Mouse (Mus musculus): ENCODE measurements at regions not wholly inside any gene's neighbourhood (a gene's known extent, or its start where the extent isn't known, plus 50 kb on each side); places are given as distances from the start of the nearest gene placed in this dataset.
A peak's percentile ranks its signal among the peaks of the same experiment; 100 is the strongest.

DNA sequence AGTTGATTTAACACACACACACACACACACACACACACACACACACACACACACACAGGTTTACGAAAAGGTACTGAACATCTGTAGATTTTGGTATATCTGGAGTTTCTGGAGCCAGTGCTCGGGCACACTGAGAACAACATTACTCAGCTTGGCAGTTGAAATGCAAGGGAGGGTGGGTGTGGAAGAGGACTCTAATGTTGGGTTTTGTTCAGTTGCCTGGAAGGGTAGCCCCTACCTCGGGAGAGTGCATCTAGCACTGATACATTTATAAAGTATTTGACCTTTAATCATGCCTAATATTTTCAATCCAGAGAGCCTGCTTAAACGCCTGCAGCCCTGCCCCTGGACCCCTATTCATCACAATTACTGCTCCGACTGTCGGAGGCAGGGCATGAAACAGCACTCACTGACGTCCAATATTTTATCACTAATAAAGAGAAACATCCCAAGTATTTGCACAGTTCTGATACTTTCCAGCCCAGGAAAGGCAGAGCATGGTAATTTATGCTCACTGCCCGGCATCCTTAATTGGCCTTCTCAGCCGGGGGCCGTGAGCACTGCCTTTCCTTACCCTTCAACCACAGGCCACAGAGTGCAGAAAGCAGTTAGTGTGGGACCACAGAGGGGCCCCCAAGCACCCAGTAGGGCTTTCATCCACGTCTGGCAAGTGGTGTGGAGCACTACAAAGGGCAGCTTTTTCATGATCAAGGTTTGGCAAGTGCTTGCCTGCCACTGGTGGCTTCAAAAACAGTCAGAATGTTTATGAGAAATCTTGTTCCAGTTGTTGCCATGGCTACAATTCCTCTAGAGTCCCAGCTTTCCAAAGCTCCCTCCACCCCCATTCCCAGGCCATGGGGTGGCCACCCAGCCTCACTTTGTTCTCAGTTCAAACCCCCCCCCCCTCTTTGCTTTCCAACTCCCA lies 76.3 kb upstream of the Pkdcc start:
- peak overlapping the region; percentile 81 for H3K27ac ChIP-seq
- DNase-seq (ENCODE audit: low spot score) = peak; percentile 77
- no peaks in the 10 kb centered on the region for H3K9me3 ChIP-seq (replicated peaks)
- peaks cover 53% of the 10 kb centered on the region for H3K27me3 ChIP-seq (ENCODE audit: low read depth, poor library complexity, severe bottlenecking)
- H3K4me1 ChIP-seq = peaks cover 59% of the 10 kb centered on the region
- 14% methylated on average over 11 of the region's 11 CpGs for WGBS
- H3K4me3 ChIP-seq = no peak overlapping the region
- H3K36me3 ChIP-seq = no peaks in the 10 kb centered on the region

DNA sequence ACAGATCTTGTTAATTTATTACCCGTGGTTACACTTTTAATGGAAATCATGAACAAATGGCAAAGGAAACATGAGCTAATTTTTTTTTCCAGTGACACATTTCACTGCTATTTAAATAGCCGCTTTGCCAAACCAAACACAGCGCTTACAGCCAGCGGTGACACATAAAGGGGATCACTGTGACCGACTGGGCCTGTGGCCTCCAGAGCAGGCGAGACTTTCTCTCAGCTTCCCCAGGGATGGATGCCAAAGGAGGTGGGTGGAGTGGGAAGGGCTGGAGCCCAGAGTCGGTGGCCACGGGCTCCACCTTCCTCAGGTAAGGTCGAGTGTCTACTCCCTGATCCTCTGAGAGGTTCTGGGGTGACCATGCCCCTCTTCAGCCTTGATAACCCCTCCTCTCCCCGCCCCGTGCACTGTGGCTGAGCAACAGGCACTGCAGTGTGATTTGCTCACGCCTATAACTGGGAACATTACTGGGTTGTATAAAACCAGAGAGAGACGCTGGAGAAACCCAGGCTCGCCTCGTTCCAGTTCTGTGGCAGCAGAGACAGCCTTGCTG lies 66.6 kb upstream of the Pkdcc start:
- no peaks in the 10 kb centered on the region for H3K9me3 ChIP-seq (replicated peaks)
- H3K36me3 ChIP-seq = no peaks in the 10 kb centered on the region
- H3K4me3 ChIP-seq = no peak overlapping the region
- H3K27me3 ChIP-seq (ENCODE audit: low read depth, poor library complexity, severe bottlenecking) = peaks cover 43% of the 10 kb centered on the region
- H3K4me1 ChIP-seq = peaks cover 22% of the 10 kb centered on the region
- WGBS = 85% methylated on average over 15 of the region's 15 CpGs
- peak overlapping the region; percentile 80 for H3K27ac ChIP-seq
- DNase-seq (ENCODE audit: low spot score) = no peak

DNA sequence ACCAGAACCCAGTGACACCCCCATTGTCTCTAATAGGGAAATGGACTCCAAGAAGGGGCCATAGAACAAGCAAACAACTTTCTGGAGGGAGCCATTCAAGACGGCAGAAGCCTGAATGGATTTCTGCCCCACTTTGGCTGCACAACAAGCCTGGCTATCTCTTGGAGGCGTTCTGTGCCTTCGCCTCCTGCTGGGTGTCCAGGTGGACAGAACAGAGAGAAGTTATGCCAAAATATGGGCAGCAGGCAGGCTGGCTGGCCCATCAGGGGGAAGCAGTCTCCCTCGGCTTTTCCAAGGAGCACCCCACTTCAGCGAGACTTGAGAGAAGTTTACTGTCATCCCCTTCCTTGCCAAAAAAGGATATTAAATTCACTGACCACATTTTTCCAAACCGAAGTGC lies 65.8 kb upstream of the Pkdcc start:
- H3K27me3 ChIP-seq (ENCODE audit: low read depth, poor library complexity, severe bottlenecking) = peaks cover 43% of the 10 kb centered on the region
- no peaks in the 10 kb centered on the region for H3K9me3 ChIP-seq (replicated peaks)
- peaks cover 22% of the 10 kb centered on the region for H3K4me1 ChIP-seq
- H3K36me3 ChIP-seq = no peaks in the 10 kb centered on the region
- 79% methylated on average over 6 of the region's 6 CpGs for WGBS
- no peak overlapping the region for H3K4me3 ChIP-seq
- no peak for DNase-seq (ENCODE audit: low spot score)
- peak overlapping the region; percentile 80; the same call in 1 of the 2 replicates for H3K27ac ChIP-seq

DNA sequence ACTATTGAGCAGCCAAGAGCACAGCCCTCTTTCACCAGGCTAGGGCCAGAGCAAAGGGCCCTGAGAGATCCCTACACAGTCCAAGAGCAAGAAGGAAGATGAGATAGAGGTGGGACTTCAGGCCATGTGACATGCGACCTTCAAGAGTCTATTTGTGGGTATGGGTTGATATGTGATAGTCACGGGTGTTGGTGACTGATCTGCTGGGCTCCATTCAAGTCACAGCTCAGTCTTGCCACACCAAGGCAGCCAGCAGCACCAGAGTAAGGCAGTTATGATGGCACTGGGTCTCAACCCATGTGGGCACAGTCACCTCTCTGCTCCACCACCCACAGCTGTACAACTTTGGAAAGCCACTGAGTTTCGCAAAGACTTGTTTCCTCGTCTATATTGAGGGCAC lies 60.0 kb upstream of the Pkdcc start:
- Histone ChIP-seq H3K9me3 (replicated peaks) (no peaks in the 10 kb centered on the region), H3K27me3 (ENCODE audit: low read depth, poor library complexity, severe bottlenecking) (peaks cover 75% of the 10 kb centered on the region), H3K27ac (peak overlapping the region; percentile 53), H3K36me3 (no peaks in the 10 kb centered on the region), H3K4me3 (no peak overlapping the region), H3K4me1 (peaks cover 20% of the 10 kb centered on the region)
- 94% methylated on average over 4 of the region's 4 CpGs for WGBS
- no peak for DNase-seq (ENCODE audit: low spot score)

DNA sequence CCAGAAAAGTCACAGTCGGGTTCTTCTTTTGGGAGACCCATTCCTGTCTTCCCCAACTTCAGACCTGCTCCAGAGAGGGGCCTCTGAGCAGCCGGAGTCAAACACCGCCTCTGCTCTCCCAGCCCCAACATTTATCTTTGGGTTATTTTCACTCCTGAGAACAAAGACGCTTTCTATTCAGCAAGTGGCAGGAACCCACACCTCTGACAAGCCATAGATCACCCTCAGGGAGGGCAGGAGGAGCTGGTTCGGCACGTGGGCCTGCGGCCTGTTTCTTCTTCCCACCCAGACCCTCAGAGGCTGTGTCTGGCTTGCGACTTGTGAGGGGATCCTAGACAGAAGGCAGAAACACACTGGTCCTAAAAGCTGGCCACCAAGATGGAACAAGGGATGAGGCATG lies 58.4 kb upstream of the Pkdcc start:
- no peaks in the 10 kb centered on the region for H3K9me3 ChIP-seq (replicated peaks)
- H3K4me3 ChIP-seq = no peak overlapping the region
- H3K4me1 ChIP-seq = peaks cover 18% of the 10 kb centered on the region
- peaks cover 82% of the 10 kb centered on the region for H3K27me3 ChIP-seq (ENCODE audit: low read depth, poor library complexity, severe bottlenecking)
- peak; percentile 69 for DNase-seq (ENCODE audit: low spot score)
- H3K27ac ChIP-seq = peak overlapping the region; percentile 44
- WGBS = 10% methylated on average over 8 of the region's 8 CpGs
- no peaks in the 10 kb centered on the region for H3K36me3 ChIP-seq

DNA sequence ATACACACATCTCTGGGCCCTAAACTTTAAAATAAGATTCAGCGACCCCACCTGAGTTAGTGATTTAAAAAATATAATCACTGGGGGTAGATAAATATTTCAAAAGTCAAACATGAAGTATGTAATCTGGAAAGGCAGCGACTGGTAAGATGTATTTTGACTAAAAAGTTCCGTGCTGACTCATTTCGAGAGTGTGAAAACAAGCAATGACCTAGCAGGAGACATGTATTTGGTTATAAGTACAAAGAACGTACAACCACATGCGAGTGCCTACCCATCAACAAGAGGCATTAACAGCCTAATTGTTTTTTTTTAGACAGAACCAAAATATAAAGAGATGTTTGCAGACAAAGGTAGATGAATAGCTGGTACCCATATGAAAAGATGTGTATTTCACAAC lies 57.0 kb upstream of the Pkdcc start:
- Histone ChIP-seq H3K36me3 (no peaks in the 10 kb centered on the region), H3K27me3 (ENCODE audit: low read depth, poor library complexity, severe bottlenecking) (peaks cover 84% of the 10 kb centered on the region), H3K4me1 (peaks cover 21% of the 10 kb centered on the region), H3K9me3 (replicated peaks) (no peaks in the 10 kb centered on the region), H3K4me3 (no peak overlapping the region), H3K27ac (no peak overlapping the region)
- WGBS = 88% methylated on average over 6 of the region's 6 CpGs
- no peak for DNase-seq (ENCODE audit: low spot score)

DNA sequence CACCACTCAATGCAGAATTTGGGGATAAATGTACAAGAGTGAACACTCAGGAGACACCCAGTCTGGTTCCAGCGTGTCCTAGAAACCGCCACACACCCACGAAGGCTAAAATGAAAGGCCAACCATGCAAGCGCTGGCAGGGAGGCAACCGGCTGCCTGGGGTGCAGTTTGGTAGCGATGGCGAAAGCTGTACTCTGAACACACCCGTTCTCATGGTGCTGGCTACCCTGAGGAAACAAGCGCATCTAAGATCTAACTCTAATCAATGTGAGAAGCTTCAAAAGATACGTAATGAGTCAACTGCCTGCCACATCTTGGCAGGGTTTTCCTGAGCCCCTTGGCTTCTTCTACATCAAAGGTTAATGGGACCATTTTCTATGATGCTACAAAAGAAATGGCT lies 56.4 kb upstream of the Pkdcc start:
- WGBS = 92% methylated on average over 10 of the region's 10 CpGs
- Histone ChIP-seq H3K4me1 (peaks cover 24% of the 10 kb centered on the region), H3K27me3 (ENCODE audit: low read depth, poor library complexity, severe bottlenecking) (peaks cover 90% of the 10 kb centered on the region), H3K4me3 (no peak overlapping the region), H3K9me3 (replicated peaks) (no peaks in the 10 kb centered on the region), H3K27ac (no peak overlapping the region), H3K36me3 (no peaks in the 10 kb centered on the region)
- DNase-seq (ENCODE audit: low spot score) = no peak

DNA sequence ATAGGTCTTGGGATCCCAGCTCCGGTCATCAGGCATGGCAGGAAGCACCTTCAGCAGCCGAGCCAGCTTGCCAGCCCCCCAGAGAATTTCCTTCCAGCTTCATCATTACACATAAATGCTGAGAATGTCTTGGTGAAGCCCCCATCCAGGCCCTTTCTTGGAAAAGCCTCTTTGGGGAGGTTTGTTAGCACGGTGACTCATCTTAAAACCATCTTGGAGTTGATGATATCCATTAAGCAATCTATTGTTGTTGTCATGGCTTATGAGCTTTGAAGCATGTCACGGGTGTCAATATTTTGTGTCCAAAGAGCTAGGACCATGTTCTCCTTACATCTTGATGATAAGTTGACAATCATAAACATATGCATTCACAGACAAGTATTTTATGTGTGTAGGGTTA lies 55.5 kb upstream of the Pkdcc start:
- DNase-seq (ENCODE audit: low spot score) = no peak
- WGBS = 79% methylated on average over 4 of the region's 4 CpGs
- H3K27me3 ChIP-seq (ENCODE audit: low read depth, poor library complexity, severe bottlenecking) = peaks cover 99% of the 10 kb centered on the region
- H3K4me3 ChIP-seq = no peak overlapping the region
- no peaks in the 10 kb centered on the region for H3K9me3 ChIP-seq (replicated peaks)
- no peaks in the 10 kb centered on the region for H3K36me3 ChIP-seq
- H3K4me1 ChIP-seq = peaks cover 34% of the 10 kb centered on the region
- H3K27ac ChIP-seq = no peak overlapping the region

DNA sequence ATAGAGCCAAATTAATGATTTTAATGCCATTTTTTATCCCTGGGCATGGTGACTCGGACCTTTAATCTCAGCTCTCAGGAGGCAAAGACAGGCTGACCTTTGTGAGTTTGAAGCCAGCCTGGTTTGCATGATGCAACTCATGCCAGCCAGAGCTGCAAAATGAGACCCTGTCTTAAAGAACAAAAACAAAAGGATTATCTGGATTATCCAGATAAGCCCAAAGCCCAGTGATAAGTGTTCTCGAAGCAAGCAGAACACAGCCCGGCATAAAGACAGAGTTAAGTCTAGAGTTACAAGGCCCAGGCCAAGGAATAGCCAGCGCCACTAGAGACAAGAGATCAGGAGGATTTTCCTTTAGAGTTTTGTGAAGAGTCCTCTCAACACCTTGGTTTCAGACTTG lies 54.8 kb upstream of the Pkdcc start:
- H3K27me3 ChIP-seq (ENCODE audit: low read depth, poor library complexity, severe bottlenecking) = peaks cover 100% of the 10 kb centered on the region
- H3K4me1 ChIP-seq = peaks cover 41% of the 10 kb centered on the region
- no peaks in the 10 kb centered on the region for H3K9me3 ChIP-seq (replicated peaks)
- no peak overlapping the region for H3K4me3 ChIP-seq
- DNase-seq (ENCODE audit: low spot score) = no peak
- H3K36me3 ChIP-seq = no peaks in the 10 kb centered on the region
- 61% methylated on average over 4 of the region's 4 CpGs for WGBS
- no peak overlapping the region for H3K27ac ChIP-seq

DNA sequence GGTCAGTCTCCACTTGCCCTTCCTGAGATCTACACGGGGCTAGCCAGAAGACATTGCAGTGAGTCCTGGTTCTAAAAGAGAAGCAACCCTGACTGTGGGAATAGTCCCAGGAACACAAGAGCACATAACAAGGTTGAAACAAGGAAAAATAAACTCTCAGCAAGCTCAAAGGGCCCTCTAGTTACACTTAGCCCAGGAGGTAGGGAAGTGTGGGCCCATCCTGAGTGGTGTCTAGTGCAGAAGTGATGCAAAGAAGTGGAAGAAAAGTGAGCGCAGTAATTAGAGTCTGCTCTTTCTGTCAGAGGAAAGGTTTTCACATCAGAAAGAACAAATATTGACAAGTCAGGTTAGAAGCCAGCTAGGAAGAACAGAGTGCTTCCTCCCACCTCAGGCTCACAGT lies 53.4 kb upstream of the Pkdcc start:
- Histone ChIP-seq H3K27me3 (ENCODE audit: low read depth, poor library complexity, severe bottlenecking) (peaks cover 98% of the 10 kb centered on the region), H3K36me3 (no peaks in the 10 kb centered on the region), H3K27ac (0 out of 2 replicates have a peak overlapping the region, but pooled peaks have one; percentile 28), H3K9me3 (replicated peaks) (no peaks in the 10 kb centered on the region), H3K4me1 (peaks cover 42% of the 10 kb centered on the region), H3K4me3 (no peak overlapping the region)
- WGBS = 78% methylated on average over 2 of the region's 2 CpGs
- DNase-seq (ENCODE audit: low spot score) = no peak

DNA sequence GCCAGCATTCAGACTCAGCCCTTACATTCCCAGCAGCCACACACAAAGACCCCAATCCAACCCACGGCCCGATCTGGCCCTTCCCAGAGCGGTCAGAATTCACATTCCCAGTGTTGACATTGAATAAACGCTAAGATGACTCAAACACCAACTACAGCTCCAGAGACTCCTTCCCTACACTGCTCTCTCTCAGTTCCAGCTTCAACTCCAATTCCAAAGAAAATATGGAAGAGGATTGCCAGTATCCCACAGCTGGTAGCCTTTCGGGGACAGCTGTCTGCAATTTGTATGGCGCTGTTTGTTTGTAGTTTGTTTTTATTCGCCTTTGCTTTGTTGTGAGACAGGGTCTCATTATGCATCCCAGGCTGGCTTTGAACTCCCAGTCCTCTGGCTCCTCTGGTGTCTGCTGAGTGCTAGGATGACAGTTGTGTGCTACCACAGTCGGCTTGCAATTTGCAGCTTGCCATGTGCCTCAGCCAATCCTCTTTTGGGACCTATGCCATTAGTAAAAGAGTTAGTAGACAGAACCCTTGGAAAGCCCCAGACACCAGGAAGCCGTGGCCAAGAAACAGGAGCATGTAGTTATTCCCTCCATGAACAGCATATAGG lies 51.0 kb upstream of the Pkdcc start:
- Histone ChIP-seq H3K4me1 (peaks cover 50% of the 10 kb centered on the region), H3K4me3 (no peak overlapping the region), H3K36me3 (no peaks in the 10 kb centered on the region), H3K27ac (peak overlapping the region; percentile 31), H3K9me3 (replicated peaks) (no peaks in the 10 kb centered on the region), H3K27me3 (ENCODE audit: low read depth, poor library complexity, severe bottlenecking) (peaks cover 75% of the 10 kb centered on the region)
- 10% methylated on average over 9 of the region's 9 CpGs for WGBS
- no peak for DNase-seq (ENCODE audit: low spot score)

DNA sequence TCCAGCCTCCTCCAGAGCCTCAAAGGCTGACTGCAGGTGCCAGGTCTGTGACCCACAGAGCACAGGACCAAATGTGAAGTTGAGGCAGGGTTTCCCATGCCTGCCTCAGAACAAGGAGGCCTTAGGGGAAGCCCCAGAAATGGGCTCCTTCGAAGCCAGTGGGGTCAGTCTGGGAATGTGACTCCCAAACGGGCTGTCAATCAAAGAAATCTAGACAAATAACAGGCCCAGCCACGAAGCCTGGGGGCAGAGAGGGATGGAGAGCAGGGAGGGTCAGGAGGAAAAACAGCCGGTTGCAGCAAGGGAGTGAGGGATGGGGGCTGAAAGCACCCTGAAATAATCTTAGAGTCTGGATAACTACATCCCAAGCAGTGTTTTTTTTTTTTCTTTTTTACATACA lies 50.4 kb upstream of the Pkdcc start:
- peaks cover 50% of the 10 kb centered on the region for H3K4me1 ChIP-seq
- H3K9me3 ChIP-seq (replicated peaks) = no peaks in the 10 kb centered on the region
- H3K4me3 ChIP-seq = no peak overlapping the region
- peak overlapping the region; percentile 31 for H3K27ac ChIP-seq
- H3K36me3 ChIP-seq = no peaks in the 10 kb centered on the region
- H3K27me3 ChIP-seq (ENCODE audit: low read depth, poor library complexity, severe bottlenecking) = peaks cover 68% of the 10 kb centered on the region
- 2% methylated on average over 4 of the region's 4 CpGs for WGBS
- DNase-seq (ENCODE audit: low spot score) = no peak

DNA sequence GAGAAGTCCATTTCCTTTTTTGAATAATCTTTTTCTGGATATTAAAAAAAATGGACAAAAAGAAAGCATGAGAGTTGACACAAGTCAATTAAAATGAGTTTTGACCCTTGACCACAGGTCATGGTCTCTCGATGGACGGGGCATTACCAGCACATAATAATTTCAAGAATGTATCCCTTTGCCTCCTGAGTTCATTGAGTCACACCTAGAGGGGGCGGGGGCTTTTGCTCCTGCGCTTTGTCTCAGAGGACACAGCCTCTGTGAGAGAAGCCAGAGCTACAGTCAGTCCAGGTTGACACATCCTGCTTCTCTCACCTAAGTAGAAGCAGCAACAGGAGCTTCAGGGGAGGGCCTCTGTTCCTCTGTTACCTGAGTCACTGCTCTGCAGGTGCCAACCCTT lies 50.0 kb upstream of the Pkdcc start:
- no peaks in the 10 kb centered on the region for H3K36me3 ChIP-seq
- 10% methylated on average over 4 of the region's 4 CpGs for WGBS
- DNase-seq (ENCODE audit: low spot score) = no peak
- peaks cover 65% of the 10 kb centered on the region for H3K27me3 ChIP-seq (ENCODE audit: low read depth, poor library complexity, severe bottlenecking)
- H3K9me3 ChIP-seq (replicated peaks) = no peaks in the 10 kb centered on the region
- H3K4me1 ChIP-seq = peaks cover 50% of the 10 kb centered on the region
- H3K27ac ChIP-seq = peak overlapping the region; percentile 47
- no peak overlapping the region for H3K4me3 ChIP-seq
